Comparison of ENCODE assay signal across 8 mouse cellular contexts in the genomic region with DNA sequence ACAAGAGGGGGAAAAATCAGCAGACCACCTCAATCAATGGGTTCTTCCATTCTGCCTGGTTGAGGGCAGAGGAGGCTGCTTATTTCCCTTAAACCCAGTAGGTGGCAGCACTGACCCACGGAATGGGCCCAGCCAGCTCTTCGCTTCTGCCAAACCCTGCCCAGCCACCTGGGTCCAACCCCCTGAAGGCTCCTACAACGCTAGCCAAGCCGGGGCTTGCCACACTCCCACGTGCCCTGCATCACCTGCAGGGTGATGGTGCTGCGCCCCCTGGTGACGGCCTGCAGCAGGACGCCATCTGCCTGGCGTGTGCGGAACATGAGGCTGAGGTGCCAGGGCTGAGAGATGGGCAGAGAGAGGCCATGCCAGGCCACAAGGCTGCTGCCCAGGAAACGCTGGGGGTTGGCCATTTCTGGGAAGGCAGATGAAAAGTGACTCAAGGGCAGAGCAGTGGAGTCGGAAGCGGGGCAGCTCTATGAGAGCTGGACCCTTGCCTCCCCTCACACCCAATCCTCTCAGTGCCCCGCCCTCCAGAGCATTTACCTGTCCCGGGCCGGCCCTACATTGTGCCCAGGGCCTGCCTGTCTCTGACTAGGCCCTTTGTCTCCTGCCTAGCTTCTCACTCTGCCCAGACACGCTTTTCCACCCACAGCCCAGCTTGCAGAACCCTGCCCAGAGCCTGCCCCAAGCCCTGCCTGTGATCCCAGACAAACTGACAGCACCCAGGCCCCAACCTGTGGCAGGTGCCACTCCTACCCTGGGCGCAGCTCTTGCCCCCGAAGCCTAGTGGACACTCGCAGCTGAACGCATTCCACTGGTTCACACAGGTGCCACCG. TPM values are rescaled to one million over a fixed set of nuclear protein-coding genes. Genes with fewer than 3 reads are reported as not detected.
A peak's percentile ranks its signal among the peaks of the same experiment; 100 is the strongest.
DNase-seq lines count a peak whose midpoint lies in the region; ATAC-seq and TF ChIP-seq lines count a peak whose summit lies in the region.

No protein-coding gene starts in this region.

- H3K27me3 ChIP-seq in heart, embryonic 11.5 days (ENCODE audit: control insufficient read depth, insufficient read depth, low read length), result peaks cover 10% of the 10 kb centered on the region
- 0 out of 2 replicates have a peak, but pooled peaks cover 3% of the 10 kb centered on the region for H3K27me3 ChIP-seq in kidney, embryonic 15.5 days
- no peaks in the 10 kb centered on the region for H3K27me3 ChIP-seq in liver, embryonic 11.5 days (replicated peaks; ENCODE audit: control insufficient read depth, insufficient read depth, low read length)
- H3K27me3 ChIP-seq in splenic B cell, adult 2 months (ENCODE audit: control insufficient read depth, insufficient read depth, low read length, poor library complexity, severe bottlenecking), result no peaks in the 10 kb centered on the region

- H3K36me3 ChIP-seq in heart, embryonic 11.5 days (ENCODE audit: control insufficient read depth, insufficient read depth, low read length), result peaks cover 2% of the 10 kb centered on the region; the same call in 1 of the 2 replicates
- peaks cover 79% of the 10 kb centered on the region for H3K36me3 ChIP-seq in kidney, embryonic 15.5 days
- H3K36me3 ChIP-seq in liver, embryonic 11.5 days (ENCODE audit: control insufficient read depth, insufficient read depth, low read length), result 0 out of 2 replicates have a peak, but pooled peaks cover 2% of the 10 kb centered on the region
- no peaks in the 10 kb centered on the region for H3K36me3 ChIP-seq in splenic B cell, adult 2 months (ENCODE audit: control insufficient read depth, insufficient read depth, low read length, poor library complexity, severe bottlenecking)

- no peaks in the 10 kb centered on the region for H3K4me1 ChIP-seq in bone marrow macrophage, adult 2 months (ENCODE audit: control insufficient read depth, insufficient read depth, low read length)
- peaks cover 4% of the 10 kb centered on the region; the same call in 1 of the 2 replicates for H3K4me1 ChIP-seq in heart, embryonic 11.5 days (ENCODE audit: control insufficient read depth, insufficient read depth, low read length)
- H3K4me1 ChIP-seq in kidney, embryonic 15.5 days, result peaks cover 38% of the 10 kb centered on the region
- H3K4me1 ChIP-seq in liver, embryonic 11.5 days (replicated peaks; ENCODE audit: control insufficient read depth, insufficient read depth, low read length), result no peaks in the 10 kb centered on the region

- WGBS in heart, embryonic 11.5 days (ENCODE audit: insufficient replicate concordance), result 33% methylated on average over 22 of the region's 22 CpGs
- 35% methylated on average over 22 of the region's 22 CpGs for WGBS in kidney, embryonic 15.5 days
- WGBS in liver, embryonic 11.5 days, result 29% methylated on average over 22 of the region's 22 CpGs

- peak overlapping the region; percentile 39 for H3K9ac ChIP-seq in heart, embryonic 11.5 days (ENCODE audit: low read depth, low read length)
- no peak overlapping the region for H3K9ac ChIP-seq in kidney, embryonic 15.5 days
- H3K9ac ChIP-seq in liver, embryonic 11.5 days (ENCODE audit: low read depth, low read length), result 0 out of 2 replicates have a peak overlapping the region, but pooled peaks have one; percentile 5

- DNase-seq in B cell, adult 2 months, result peak; percentile 96 to 97
- peak; percentile 74 for DNase-seq in liver, embryonic 11.5 days (ENCODE audit: low spot score)
- peak; percentile 95 for DNase-seq in naive thymus-derived CD4-positive, alpha-beta T cell, adult 2 months (ENCODE audit: low read depth)
- peak; percentile 98 for DNase-seq in splenic B cell, adult 2 months (ENCODE audit: low read depth, low spot score)

- no peak overlapping the region for H3K4me3 ChIP-seq in bone marrow macrophage, adult 2 months (ENCODE audit: insufficient read depth, low read length)
- no peak overlapping the region for H3K4me3 ChIP-seq in heart, embryonic 11.5 days (ENCODE audit: low read depth, low read length)
- 0 out of 2 replicates have a peak overlapping the region, but pooled peaks have one; percentile 2 for H3K4me3 ChIP-seq in kidney, embryonic 15.5 days (replicated peaks)
- no peak overlapping the region for H3K4me3 ChIP-seq in liver, embryonic 11.5 days (ENCODE audit: low read depth, low read length)

- peak; percentile 98 for TF ChIP-seq CTCF in bone marrow macrophage, adult 2 months (IDR thresholded peaks at IDR 0.05; ENCODE audit: low read depth, low read length)

- ATAC-seq in erythroblast, adult 5-6 weeks (replicated peaks; ENCODE audit: low FRiP score, poor library complexity, severe bottlenecking), result peak; percentile 78
- peak; percentile 77 for ATAC-seq in heart, embryonic 11.5 days (replicated peaks; ENCODE audit: insufficient number of reproducible peaks, low FRiP score, low TSS enrichment)
- peak; percentile 94 for ATAC-seq in kidney, embryonic 15.5 days (replicated peaks; ENCODE audit: low FRiP score)
- peak; percentile 69 for ATAC-seq in liver, embryonic 11.5 days (replicated peaks; ENCODE audit: low FRiP score)

- no peak for TF ChIP-seq POLR2A in bone marrow macrophage, adult 2 months (IDR thresholded peaks at IDR 0.05; ENCODE audit: borderline replicate concordance, low read depth, low read length)

- H3K27ac ChIP-seq in bone marrow macrophage, adult 2 months (ENCODE audit: insufficient read depth, low read depth, low read length), result no peak overlapping the region
- no peak overlapping the region for H3K27ac ChIP-seq in heart, embryonic 11.5 days (ENCODE audit: low read depth, low read length)
- no peak overlapping the region for H3K27ac ChIP-seq in kidney, embryonic 15.5 days
- H3K27ac ChIP-seq in liver, embryonic 11.5 days (ENCODE audit: low read depth, low read length), result no peak overlapping the region

- peak overlapping the region; percentile 52 for H3K4me2 ChIP-seq in heart, embryonic 11.5 days
- peak overlapping the region; percentile 48 for H3K4me2 ChIP-seq in kidney, embryonic 15.5 days
- peak overlapping the region; percentile 43 for H3K4me2 ChIP-seq in liver, embryonic 11.5 days

- no peaks in the 10 kb centered on the region for H3K9me3 ChIP-seq in heart, embryonic 11.5 days (replicated peaks; ENCODE audit: control insufficient read depth, low read length)
- no peaks in the 10 kb centered on the region for H3K9me3 ChIP-seq in kidney, embryonic 15.5 days (replicated peaks)
- no peaks in the 10 kb centered on the region for H3K9me3 ChIP-seq in liver, embryonic 11.5 days (ENCODE audit: control insufficient read depth, low read length)

RNA-seq across cellular contexts. Expression of a gene that starts 13.4 kb away (rescaled TPM):
- 1.3 and 1.7 TPM in 2 replicates for polyA plus RNA-seq in bone marrow macrophage, adult 2 months (2012; ENCODE audit: insufficient read depth, insufficient read length, missing spikeins)
- total RNA-seq in erythroblast, adult 5-6 weeks (2015; ENCODE audit: low replicate concordance), result not detected in 2 replicates
- total RNA-seq in erythroblast, adult 5-6 weeks (2017; ENCODE audit: low replicate concordance), result 0.14 TPM in 1 of 2 replicates, not detected in the other
- 3.1 and 3.7 TPM in 2 replicates for polyA plus RNA-seq in heart, embryonic 11.5 days (2014; fragmentation: Nextera tagmentation; extraction: Ambion mirVana)
- 19.3 and 21.6 TPM in 2 replicates for polyA plus RNA-seq in kidney, embryonic 15.5 days (2015; fragmentation: Nextera tagmentation; extraction: Ambion mirVana)
- polyA plus RNA-seq in liver, embryonic 11.5 days (2014; fragmentation: Nextera tagmentation; extraction: Ambion mirVana), result 2.4 and 2.5 TPM in 2 replicates

RNA-seq across cellular contexts. Expression of a gene that starts 18.3 kb away (rescaled TPM):
- 15.3 and 26.1 TPM in 2 replicates for polyA plus RNA-seq in bone marrow macrophage, adult 2 months (2012; ENCODE audit: insufficient read depth, insufficient read length, missing spikeins)
- 4.4 and 5.9 TPM in 2 replicates for total RNA-seq in erythroblast, adult 5-6 weeks (2015; ENCODE audit: low replicate concordance)
- total RNA-seq in erythroblast, adult 5-6 weeks (2017; ENCODE audit: low replicate concordance), result 9.5 and 14.1 TPM in 2 replicates
- polyA plus RNA-seq in heart, embryonic 11.5 days (2014; fragmentation: Nextera tagmentation; extraction: Ambion mirVana), result 25.0 and 28.9 TPM in 2 replicates
- polyA plus RNA-seq in kidney, embryonic 15.5 days (2015; fragmentation: Nextera tagmentation; extraction: Ambion mirVana), result 47.2 and 48.8 TPM in 2 replicates
- 33.2 and 34.0 TPM in 2 replicates for polyA plus RNA-seq in liver, embryonic 11.5 days (2014; fragmentation: Nextera tagmentation; extraction: Ambion mirVana)

RNA-seq across cellular contexts. Expression of a gene that starts 37.2 kb away (rescaled TPM):
- polyA plus RNA-seq in bone marrow macrophage, adult 2 months (2012; ENCODE audit: insufficient read depth, insufficient read length, missing spikeins), result not detected in 2 replicates
- total RNA-seq in erythroblast, adult 5-6 weeks (2015; ENCODE audit: low replicate concordance), result not detected in 2 replicates
- not detected in 2 replicates for total RNA-seq in erythroblast, adult 5-6 weeks (2017; ENCODE audit: low replicate concordance)
- polyA plus RNA-seq in heart, embryonic 11.5 days (2014; fragmentation: Nextera tagmentation; extraction: Ambion mirVana), result 70.4 and 77.2 TPM in 2 replicates
- not detected in 2 replicates for polyA plus RNA-seq in kidney, embryonic 15.5 days (2015; fragmentation: Nextera tagmentation; extraction: Ambion mirVana)
- polyA plus RNA-seq in liver, embryonic 11.5 days (2014; fragmentation: Nextera tagmentation; extraction: Ambion mirVana), result 0.47 and 1.2 TPM in 2 replicates

RNA-seq across cellular contexts. Expression of a gene that starts 43.1 kb away (rescaled TPM):
- polyA plus RNA-seq in bone marrow macrophage, adult 2 months (2012; ENCODE audit: insufficient read depth, insufficient read length, missing spikeins), result 78.0 and 83.3 TPM in 2 replicates
- total RNA-seq in erythroblast, adult 5-6 weeks (2015; ENCODE audit: low replicate concordance), result 15.5 and 20.4 TPM in 2 replicates
- 91.9 and 143 TPM in 2 replicates for total RNA-seq in erythroblast, adult 5-6 weeks (2017; ENCODE audit: low replicate concordance)
- 103 and 114 TPM in 2 replicates for polyA plus RNA-seq in heart, embryonic 11.5 days (2014; fragmentation: Nextera tagmentation; extraction: Ambion mirVana)
- 126 and 131 TPM in 2 replicates for polyA plus RNA-seq in kidney, embryonic 15.5 days (2015; fragmentation: Nextera tagmentation; extraction: Ambion mirVana)
- 194 and 199 TPM in 2 replicates for polyA plus RNA-seq in liver, embryonic 11.5 days (2014; fragmentation: Nextera tagmentation; extraction: Ambion mirVana)

Comparison
In these comparisons a context has a peak if more than half of its experiments do, and no peak if none do; other contexts are left out.
1. RNA of a gene that starts 37.2 kb away (polyA plus RNA-seq): 70.4 to 77.2 TPM in heart, embryonic 11.5 days; 0.47 to 1.2 TPM in liver, embryonic 11.5 days, not detected in bone marrow macrophage, adult 2 months and not detected in kidney, embryonic 15.5 days; every median in the first group is over 10 times any median in the second.
2. Peak in every context shown above with its lines, with median percentiles within 50 percentile points of each other: DNase-seq, ATAC-seq and H3K4me2 ChIP-seq.